In the genomic region with DNA sequence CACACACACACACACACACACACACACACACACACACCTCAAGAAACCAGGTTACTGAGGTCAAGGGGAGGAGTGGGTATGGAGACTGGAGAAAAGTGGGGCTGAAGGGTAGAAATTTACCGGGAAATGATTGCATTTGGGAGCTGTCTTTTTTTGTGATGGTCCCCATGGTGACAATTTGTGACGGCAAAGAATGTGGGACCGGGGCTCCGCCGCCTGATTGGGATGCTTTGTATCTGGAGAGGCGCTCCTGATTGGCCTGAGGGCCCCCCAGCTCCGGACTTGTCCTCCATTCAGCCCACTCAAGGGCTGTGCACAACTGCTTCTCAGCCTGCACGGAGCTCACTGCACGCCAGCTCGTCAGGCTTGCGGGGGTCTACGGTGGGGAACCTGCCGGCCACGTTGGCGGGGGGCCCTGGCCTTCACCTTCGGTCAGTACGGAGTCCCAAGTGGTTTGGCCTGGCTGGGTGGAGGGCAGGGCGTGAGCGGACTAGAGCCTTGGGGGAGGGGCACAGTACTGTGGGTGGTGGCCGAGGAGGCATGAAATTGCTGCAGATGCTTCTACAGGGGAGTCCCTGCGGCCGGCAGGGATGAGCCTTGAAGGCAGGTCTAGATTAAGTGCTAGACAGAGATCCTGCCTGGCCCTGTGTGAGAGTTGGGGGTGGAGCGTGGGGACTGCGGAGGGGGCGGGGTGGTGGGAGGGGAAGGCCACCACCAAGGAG, we compare ENCODE assay signal across 10 mouse cellular contexts. TPM values are rescaled to one million over a fixed set of nuclear protein-coding genes. Genes with fewer than 3 reads are reported as not detected.
A peak's percentile ranks its signal among the peaks of the same experiment; 100 is the strongest.
DNase-seq lines count a peak whose midpoint lies in the region; ATAC-seq and TF ChIP-seq lines count a peak whose summit lies in the region.
"Had no signal": no experiment of that assay in that cellular context is flagged by ENCODE, and none has a peak within 500 bp of the region (broad histone marks: within the 10 kb centered on the region; RNA-seq: fewer than 3 reads in every experiment).

No protein-coding gene starts in this region.

- H3K9ac ChIP-seq in forebrain, postnatal 0 days: peak overlapping the region; percentile 56
- H3K9ac ChIP-seq in midbrain, embryonic 15.5 days: peak overlapping the region; percentile 30; the same call in 1 of the 2 replicates

- WGBS in forebrain, postnatal 0 days: under 1% methylated on average over 24 of the region's 25 CpGs
- 3% methylated on average over 25 of the region's 25 CpGs for WGBS in midbrain, embryonic 15.5 days

- ATAC-seq in forebrain, postnatal 0 days: peak; percentile 88
- ATAC-seq in midbrain, embryonic 15.5 days (replicated peaks): peak; percentile 79

- no peaks in the 10 kb centered on the region for H3K27me3 ChIP-seq in forebrain, postnatal 0 days (ENCODE audit: insufficient read depth, low read length)
- peaks cover 7% of the 10 kb centered on the region; the same call in 1 of the 2 replicates for H3K27me3 ChIP-seq in midbrain, embryonic 15.5 days (replicated peaks)

- H3K4me1 ChIP-seq in forebrain, postnatal 0 days (ENCODE audit: insufficient read depth): peaks cover 11% of the 10 kb centered on the region; the same call in 1 of the 2 replicates
- H3K4me1 ChIP-seq in midbrain, embryonic 15.5 days: peaks cover 44% of the 10 kb centered on the region

- peak overlapping the region; percentile 75 for H3K4me2 ChIP-seq in forebrain, postnatal 0 days (ENCODE audit: low read depth)
- H3K4me2 ChIP-seq in midbrain, embryonic 15.5 days: peak overlapping the region; percentile 56

- peak overlapping the region; percentile 38 for H3K4me3 ChIP-seq in forebrain, postnatal 0 days (ENCODE audit: low read depth, low read length)
- peak overlapping the region; percentile 35 for H3K4me3 ChIP-seq in midbrain, embryonic 15.5 days

- DNase-seq in kidney, postnatal 4 days: peak; percentile 27 to 48
- DNase-seq in kidney, adult 8-10 months: no peak
- peak; percentile 86 for DNase-seq in embryo, embryonic 10.5 days (ENCODE audit: low spot score)
- peak; percentile 71 for DNase-seq in forebrain, postnatal 0 days
- no peak for DNase-seq in adrenal gland, adult 18-20 months (ENCODE audit: low spot score in 2 of 2)
- no peak for DNase-seq in left cerebral cortex, adult 11 months (ENCODE audit: low spot score)
- DNase-seq in spleen, postnatal 36 days (ENCODE audit: low spot score in 2 of 2): no peak

- no peak overlapping the region for H3K27ac ChIP-seq in forebrain, postnatal 0 days (ENCODE audit: low read depth, low read length)
- peak overlapping the region; percentile 76 for H3K27ac ChIP-seq in midbrain, embryonic 15.5 days

- H3K9me3 ChIP-seq in forebrain, postnatal 0 days (ENCODE audit: low read length): no peaks in the 10 kb centered on the region
- no peaks in the 10 kb centered on the region for H3K9me3 ChIP-seq in midbrain, embryonic 15.5 days

- TF ChIP-seq CTCF in forebrain, postnatal 0 days (IDR thresholded peaks at IDR 0.05; ENCODE audit: low read depth): no peak

- H3K36me3 ChIP-seq in forebrain, postnatal 0 days (ENCODE audit: insufficient read depth): no peaks in the 10 kb centered on the region
- no peaks in the 10 kb centered on the region for H3K36me3 ChIP-seq in midbrain, embryonic 15.5 days (replicated peaks)

RNA-seq across cellular contexts. Expression of a gene that starts 4.0 kb away (rescaled TPM):
- 10.0 and 10.7 TPM in 2 replicates for total RNA-seq in forebrain, postnatal 0 days (2014; rRNA removed)
- 6.9 and 9.1 TPM in 2 replicates for polyA plus RNA-seq in forebrain, postnatal 0 days (2015; fragmentation: Nextera tagmentation; extraction: Ambion mirVana)
- polyA plus RNA-seq in midbrain, embryonic 15.5 days (2015; fragmentation: Nextera tagmentation; extraction: Ambion mirVana): 7.7 and 11.2 TPM in 2 replicates
- total RNA-seq in adrenal gland, adult 18-20 months (2021): not detected
- total RNA-seq: adrenal gland, postnatal 36 days had no signal
- polyA plus RNA-seq: large intestine, adult 2 months had no signal

RNA-seq across cellular contexts. Expression of a gene that starts 41.0 kb away (rescaled TPM):
- total RNA-seq in forebrain, postnatal 0 days (2014; rRNA removed): 1.6 and 2.1 TPM in 2 replicates
- 1.5 and 1.6 TPM in 2 replicates for polyA plus RNA-seq in forebrain, postnatal 0 days (2015; fragmentation: Nextera tagmentation; extraction: Ambion mirVana)
- polyA plus RNA-seq in midbrain, embryonic 15.5 days (2015; fragmentation: Nextera tagmentation; extraction: Ambion mirVana): 0.81 and 1.1 TPM in 2 replicates
- total RNA-seq in adrenal gland, adult 18-20 months (2021): 1 to 10 TPM in 1 of 2 experiments, under 1 TPM in 1; 0.66 to 1.4 TPM

Comparison
In these comparisons a context has a peak if more than half of its experiments do, and no peak if none do; other contexts are left out.
1. DNase-seq: peak in kidney, postnatal 4 days (2 of 2), embryo, embryonic 10.5 days (single experiment) and forebrain, postnatal 0 days (single experiment); none in kidney, adult 8-10 months (0 of 2), adrenal gland, adult 18-20 months (0 of 2), left cerebral cortex, adult 11 months (single experiment) and spleen, postnatal 36 days (0 of 2).
2. RNA of a gene that starts 4.0 kb away (total RNA-seq): 10.0 to 10.7 TPM in forebrain, postnatal 0 days; not detected in adrenal gland, adult 18-20 months; every median in the first group is over 10 times any median in the second.